Mouse (Mus musculus) ovary, postnatal 36 days (tissue): ENCODE data around the gene Abcc12.
A peak's percentile ranks its signal among the peaks of the same experiment; 100 is the strongest.

Source experiments
- DNase-seq: peaks from one replicate; pipeline ENCODE4 v3.0.0; 2022; ENCODE audit warnings: low spot score, mixed read lengths

The Abcc12 gene

GRCm38 (mm10) chr8:86512131-86512792, 68.2 kb downstream of the Abcc12 start:
- DNase-seq: no peak

- no peak for DNase-seq
Measured at GRCm38 (mm10) chr8:86501341-86501740, 79.1 kb downstream of the Abcc12 start.

- no peak for DNase-seq
Measured at GRCm38 (mm10) chr8:86495056-86495455, 85.4 kb downstream of the Abcc12 start.

- DNase-seq: no peak
Measured at GRCm38 (mm10) chr8:86493841-86494240, 86.6 kb downstream of the Abcc12 start.

- DNase-seq: no peak
Measured at GRCm38 (mm10) chr8:86485411-86485810, 95.1 kb downstream of the Abcc12 start.

- no peak for DNase-seq
Measured at GRCm38 (mm10) chr8:86484244-86484643, 96.2 kb downstream of the Abcc12 start.

GRCm38 (mm10) chr8:86482116-86482515, 98.4 kb downstream of the Abcc12 start:
- DNase-seq: no peak

- peak; percentile 28 for DNase-seq
Measured at GRCm38 (mm10) chr8:86475711-86476438, 104.6 kb downstream of the Abcc12 start.

- DNase-seq: no peak
Measured at GRCm38 (mm10) chr8:86474461-86474860, 106.0 kb downstream of the Abcc12 start.

- no peak for DNase-seq
Measured at GRCm38 (mm10) chr8:86473121-86473520, 107.4 kb downstream of the Abcc12 start.

- no peak for DNase-seq
Measured at GRCm38 (mm10) chr8:86470717-86471116, 109.8 kb downstream of the Abcc12 start.

GRCm38 (mm10) chr8:86463215-86463614, 117.3 kb downstream of the Abcc12 start:
- DNase-seq: no peak

GRCm38 (mm10) chr8:86460372-86460771, 120.1 kb downstream of the Abcc12 start:
- DNase-seq: no peak

- DNase-seq: no peak
Measured at GRCm38 (mm10) chr8:86453697-86454480, 126.6 kb downstream of the Abcc12 start.

GRCm38 (mm10) chr8:86449870-86450515, 130.5 kb downstream of the Abcc12 start:
- DNase-seq: no peak

- no peak for DNase-seq
Measured at GRCm38 (mm10) chr8:86445516-86445915, 135.0 kb downstream of the Abcc12 start.

GRCm38 (mm10) chr8:86443744-86444143, 136.7 kb downstream of the Abcc12 start:
- no peak for DNase-seq

- no peak for DNase-seq
Measured at GRCm38 (mm10) chr8:86438983-86439299, 141.5 kb downstream of the Abcc12 start.

GRCm38 (mm10) chr8:86438133-86438982, 142.1 kb downstream of the Abcc12 start:
- no peak for DNase-seq

- DNase-seq: no peak
Measured at GRCm38 (mm10) chr8:86437418-86437817, 143.1 kb downstream of the Abcc12 start.
